Mouse (Mus musculus) ES-Bruce4 (cell line): ENCODE results near the gene Frmd4b. TPM values are rescaled to one million over a fixed set of nuclear protein-coding genes. Genes with fewer than 3 reads are reported as not detected.

Experiments used
- H3K27ac ChIP-seq: 2 replicates; pipeline ENCODE4 v1.5.1; 2012; ENCODE audit warnings: low read length, inconsistent platforms; ENCODE audit not compliant: insufficient read depth
- H3K27me3 ChIP-seq: 2 replicates; pipeline ENCODE4 v1.6.1; 2012; ENCODE audit warnings: mild to moderate bottlenecking, low read length, inconsistent platforms; ENCODE audit not compliant: control insufficient read depth, poor library complexity, insufficient read depth, severe bottlenecking
- H3K36me3 ChIP-seq: 2 replicates; pipeline ENCODE4 v1.6.1; 2012; ENCODE audit warnings: inconsistent platforms, mild to moderate bottlenecking, low read length, moderate library complexity; ENCODE audit not compliant: control insufficient read depth, poor library complexity, insufficient read depth, severe bottlenecking
- H3K4me1 ChIP-seq: one replicate; pipeline ENCODE4 v1.8.1; 2011; ENCODE audit warnings: low read length; ENCODE audit not compliant: control insufficient read depth, insufficient read depth
- H3K4me3 ChIP-seq: 2 replicates; pipeline ENCODE4 v1.5.1; 2011; ENCODE audit warnings: low read depth, mild to moderate bottlenecking, low read length
- H3K9ac ChIP-seq: 2 replicates; pipeline ENCODE4 v1.6.1; 2012; ENCODE audit warnings: low read depth, mild to moderate bottlenecking, inconsistent platforms; ENCODE audit not compliant: poor library complexity, severe bottlenecking
- H3K9me3 ChIP-seq: replicated peaks from 2 replicates; pipeline ENCODE4 v1.6.1; 2012; ENCODE audit warnings: mild to moderate bottlenecking, low read length, inconsistent platforms; ENCODE audit not compliant: control insufficient read depth, poor library complexity, insufficient read depth, severe bottlenecking
- CTCF ChIP-seq: IDR thresholded peaks from one replicate; pipeline ENCODE4 v1.8.1; 2011; ENCODE audit warnings: low read depth, low read length
- EP300 ChIP-seq: IDR thresholded peaks from 2 replicates; pipeline ENCODE4 v1.6.1; 2011; ENCODE audit warnings: low read depth, low read length; ENCODE audit not compliant: insufficient read depth
- POLR2A ChIP-seq: IDR thresholded peaks from one replicate; pipeline ENCODE4 v1.8.1; 2011; ENCODE audit warnings: low read length; ENCODE audit not compliant: insufficient read depth
- polyA plus RNA-seq: library from polyadenylated mRNA; stranded (reverse); fragments of >200 nt; gene quantifications from 2 replicates; pipeline ENCODE4 v1.2.4, GENCODE M21; 2011; ENCODE audit warnings: low read depth; ENCODE audit not compliant: missing spikeins, insufficient read depth, insufficient read length

The Frmd4b gene
- polyA plus RNA-seq, 1 experiment, result 27.8 TPM

GRCm38 (mm10) chr6:97572226-97572625, 45.1 kb downstream of the Frmd4b start:
- Histone ChIP-seq H3K27ac (no peak overlapping the region), H3K36me3 (no peaks in the 10 kb centered on the region), H3K27me3 (no peaks in the 10 kb centered on the region), H3K4me1 (no peaks in the 10 kb centered on the region), H3K4me3 (no peak overlapping the region), H3K9me3 (no peaks in the 10 kb centered on the region), H3K9ac (no peak overlapping the region)
- TF ChIP-seq CTCF (no peak), POLR2A (no peak), EP300 (no peak)

- no peaks in the 10 kb centered on the region for H3K36me3 ChIP-seq
- no peaks in the 10 kb centered on the region for H3K27me3 ChIP-seq
- no peak for TF ChIP-seq CTCF
- TF ChIP-seq EP300, result no peak
- no peak for TF ChIP-seq POLR2A
- H3K9ac ChIP-seq, result no peak overlapping the region
- no peaks in the 10 kb centered on the region for H3K9me3 ChIP-seq
- H3K4me1 ChIP-seq, result no peaks in the 10 kb centered on the region
- H3K27ac ChIP-seq, result no peak overlapping the region
- no peak overlapping the region for H3K4me3 ChIP-seq
Measured at GRCm38 (mm10) chr6:97568538-97568937, 48.8 kb downstream of the Frmd4b start.

GRCm38 (mm10) chr6:97566746-97567145, 50.6 kb downstream of the Frmd4b start:
- Histone ChIP-seq H3K9me3 (no peaks in the 10 kb centered on the region), H3K4me3 (no peak overlapping the region), H3K4me1 (no peaks in the 10 kb centered on the region)

GRCm38 (mm10) chr6:97557147-97557546, 60.2 kb downstream of the Frmd4b start:
- no peaks in the 10 kb centered on the region for H3K4me1 ChIP-seq
- H3K27me3 ChIP-seq, result no peaks in the 10 kb centered on the region
- no peaks in the 10 kb centered on the region for H3K9me3 ChIP-seq
- TF ChIP-seq CTCF (no peak), EP300 (no peak), POLR2A (no peak)
- H3K36me3 ChIP-seq, result no peaks in the 10 kb centered on the region
- no peak overlapping the region for H3K9ac ChIP-seq
- no peak overlapping the region for H3K27ac ChIP-seq
- H3K4me3 ChIP-seq, result no peak overlapping the region

More at GRCm38 (mm10) chr6:97566746-97567145, 50.6 kb downstream of the Frmd4b start:
- TF ChIP-seq EP300, result no peak
- no peak for TF ChIP-seq CTCF
- TF ChIP-seq POLR2A, result no peak
- Histone ChIP-seq H3K27me3 (no peaks in the 10 kb centered on the region), H3K9ac (no peak overlapping the region), H3K36me3 (no peaks in the 10 kb centered on the region), H3K27ac (no peak overlapping the region)

GRCm38 (mm10) chr6:97555637-97556036, 61.7 kb downstream of the Frmd4b start:
- Histone ChIP-seq H3K9me3 (no peaks in the 10 kb centered on the region), H3K27ac (no peak overlapping the region), H3K27me3 (no peaks in the 10 kb centered on the region), H3K9ac (no peak overlapping the region), H3K4me1 (no peaks in the 10 kb centered on the region), H3K36me3 (no peaks in the 10 kb centered on the region), H3K4me3 (no peak overlapping the region)
- TF ChIP-seq POLR2A, result no peak
- TF ChIP-seq CTCF, result no peak
- no peak for TF ChIP-seq EP300

GRCm38 (mm10) chr6:97553431-97553830, 63.9 kb downstream of the Frmd4b start:
- Histone ChIP-seq H3K4me3 (no peak overlapping the region), H3K27ac (no peak overlapping the region), H3K27me3 (no peaks in the 10 kb centered on the region), H3K4me1 (no peaks in the 10 kb centered on the region), H3K9ac (no peak overlapping the region), H3K9me3 (no peaks in the 10 kb centered on the region), H3K36me3 (no peaks in the 10 kb centered on the region)
- no peak for TF ChIP-seq EP300
- no peak for TF ChIP-seq CTCF
- no peak for TF ChIP-seq POLR2A
